Mouse (Mus musculus) ES-E14 (cell line): ENCODE measurements around the gene Spg11. TPM values are rescaled to one million over a fixed set of nuclear protein-coding genes. Genes with fewer than 3 reads are reported as not detected.

Source experiments
- DNase-seq: peaks from one replicate; pipeline ENCODE4 v3.0.0-alpha.2; 2013; ENCODE audit warnings: low read depth, low spot score
- H3K27ac ChIP-seq: 2 replicates; pipeline ENCODE4 v1.5.1; 2012; ENCODE audit warnings: low read depth, mild to moderate bottlenecking, low read length, moderate library complexity, mixed read lengths; ENCODE audit not compliant: poor library complexity, insufficient read depth, severe bottlenecking
- H3K36me3 ChIP-seq: 2 replicates; pipeline ENCODE4 v1.6.1; 2012; ENCODE audit warnings: mild to moderate bottlenecking, low read length, moderate library complexity, mixed read lengths; ENCODE audit not compliant: control insufficient read depth, poor library complexity, insufficient read depth, severe bottlenecking
- H3K4me1 ChIP-seq, 2 experiments: fragments of 150-350 bp in 1 of 2; sonication (generic) in 1 of 2; 2 replicates each; pipeline ENCODE4 v1.6.1; 2012; ENCODE audit warnings: low read length in 2 of 2, mild to moderate bottlenecking in 1 of 2, mixed read lengths in 1 of 2; ENCODE audit not compliant: control insufficient read depth in 2 of 2, insufficient read depth in 2 of 2, poor library complexity in 1 of 2
- H3K4me3 ChIP-seq, 2 experiments: fragments of 150-350 bp in 1 of 2; sonication (generic) in 1 of 2; 2 replicates each; pipeline ENCODE4 v1.5.1; 2012; ENCODE audit warnings: low read length in 2 of 2, low read depth in 1 of 2, mild to moderate bottlenecking in 1 of 2, mixed read lengths in 1 of 2; ENCODE audit not compliant: insufficient read depth in 1 of 2, poor library complexity in 1 of 2, severe bottlenecking in 1 of 2
- H3K9ac ChIP-seq: 2 replicates; pipeline ENCODE4 v1.6.1; 2012; ENCODE audit warnings: low read depth, mild to moderate bottlenecking, low read length, mixed read lengths; ENCODE audit not compliant: poor library complexity, insufficient read depth, severe bottlenecking
- H3K9me3 ChIP-seq: fragments of 150-350 bp; sonication (generic); 2 replicates; pipeline ENCODE4 v1.6.1; 2012; ENCODE audit warnings: low read depth, mild to moderate bottlenecking, low read length; ENCODE audit not compliant: control insufficient read depth, insufficient read depth
- CHD2 ChIP-seq: IDR thresholded peaks from 2 replicates; pipeline ENCODE4 v1.6.1; 2014; ENCODE audit warnings: mild to moderate bottlenecking, low read depth, low read length, inconsistent platforms
- HCFC1 ChIP-seq: IDR thresholded peaks from 2 replicates; pipeline ENCODE4 v1.6.1; 2012; ENCODE audit warnings: low read length, inconsistent platforms, borderline replicate concordance; ENCODE audit not compliant: insufficient read depth
- MAFK ChIP-seq: IDR thresholded peaks from 2 replicates; pipeline ENCODE4 v1.6.1; 2014; ENCODE audit warnings: mild to moderate bottlenecking, low read depth, low read length, inconsistent platforms; ENCODE audit not compliant: insufficient read depth
- ZC3H11A ChIP-seq: IDR thresholded peaks from 2 replicates; pipeline ENCODE4 v1.6.1; 2012; ENCODE audit warnings: low read depth, mild to moderate bottlenecking, inconsistent platforms, low read length, borderline replicate concordance
- ZNF384 ChIP-seq: IDR thresholded peaks from 2 replicates; pipeline ENCODE4 v1.6.1; 2012; ENCODE audit warnings: low read depth, low read length, inconsistent platforms
- in situ Hi-C, 2 experiments: fragments of 600-800 bp; cut with MboI; formaldehyde crosslinking; loops; one replicate each; pipeline ENCODE4 v1.15.1; 2025; ENCODE audit warnings: low sequenced_read_pairs in 2 of 2, inconsistent platforms in 1 of 2; ENCODE audit not compliant: unreplicated experiment in 2 of 2
- total RNA-seq: library from RNA; depleted of rRNA; stranded (reverse); fragments of 300-350 nt; gene quantifications from 2 replicates; pipeline ENCODE4 v1.2.3, GENCODE M21; 2012

Gene Spg11
- total RNA-seq, 1 experiment, result 15.4 TPM

DNA sequence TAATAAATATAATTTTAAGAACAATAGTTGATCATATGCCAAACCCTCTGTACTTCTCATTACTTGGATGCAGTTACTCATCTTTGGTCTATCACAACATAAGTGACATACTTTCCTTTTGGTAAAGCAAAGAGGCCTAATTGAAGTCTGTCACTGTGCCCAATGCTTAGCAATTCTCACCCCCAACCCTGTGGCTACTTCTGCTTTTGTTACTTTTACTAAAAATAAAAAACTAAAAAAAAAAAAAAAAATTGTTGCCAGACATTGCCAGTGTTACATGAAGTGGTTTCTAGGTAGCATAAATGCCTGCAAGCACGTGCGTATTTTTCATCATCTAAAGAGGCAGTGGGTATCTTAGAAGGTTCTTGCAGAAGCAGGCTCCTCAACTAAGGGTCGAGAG lies 34.7 kb upstream of the Spg11 start:
- H3K9me3 ChIP-seq, result no peaks in the 10 kb centered on the region; the same call in 1 of the 2 replicates

DNA sequence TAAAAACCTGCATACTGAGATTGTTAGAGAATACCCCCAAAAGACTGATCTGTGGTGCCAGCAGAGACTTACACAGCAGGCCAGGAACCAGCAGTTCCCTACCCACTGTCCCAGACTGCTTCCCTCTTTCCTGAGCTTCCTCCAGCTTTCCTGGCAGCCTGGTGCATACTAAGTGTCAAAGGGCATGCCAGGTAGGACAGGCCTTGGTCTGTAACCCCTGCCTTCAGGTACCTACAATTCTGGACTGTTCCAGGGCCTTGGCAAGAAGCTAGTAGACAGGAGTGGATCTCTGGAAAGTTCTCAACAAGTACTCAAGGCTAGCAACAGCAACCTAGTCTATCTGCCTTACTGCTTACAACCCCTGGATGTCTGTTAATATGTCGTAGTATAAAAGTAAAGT lies 33.0 kb upstream of the Spg11 start:
- no peaks in the 10 kb centered on the region for H3K36me3 ChIP-seq
- no peak overlapping the region for H3K27ac ChIP-seq
- TF ChIP-seq MAFK, result no peak
- TF ChIP-seq CHD2, result no peak
- no peak for TF ChIP-seq ZC3H11A
- TF ChIP-seq ZNF384, result no peak
- TF ChIP-seq HCFC1, result no peak
- in situ Hi-C loops, result no loop called here
- no peak overlapping the region for H3K4me3 ChIP-seq
- H3K9me3 ChIP-seq, result no peaks in the 10 kb centered on the region; the same call in 1 of the 2 replicates
- H3K9ac ChIP-seq, result no peak overlapping the region
- DNase-seq, result no peak
- H3K4me1 ChIP-seq, result 0 out of 4 replicates have a peak, but pooled peaks cover 0 to 2% of the 10 kb centered on the region in 2 experiments

More for the DNA sequence above, 34.7 kb upstream of the Spg11 start:
- peaks cover 0 to 2% of the 10 kb centered on the region in 2 experiments; a peak in 1 of 4 replicates for H3K4me1 ChIP-seq
- no peaks in the 10 kb centered on the region for H3K36me3 ChIP-seq
- TF ChIP-seq ZNF384 (no peak), MAFK (no peak), ZC3H11A (no peak)
- no peak for DNase-seq
- in situ Hi-C loops, result no loop called here
- H3K27ac ChIP-seq, result no peak overlapping the region
- H3K9ac ChIP-seq, result no peak overlapping the region
- H3K4me3 ChIP-seq, result no peak overlapping the region

DNA sequence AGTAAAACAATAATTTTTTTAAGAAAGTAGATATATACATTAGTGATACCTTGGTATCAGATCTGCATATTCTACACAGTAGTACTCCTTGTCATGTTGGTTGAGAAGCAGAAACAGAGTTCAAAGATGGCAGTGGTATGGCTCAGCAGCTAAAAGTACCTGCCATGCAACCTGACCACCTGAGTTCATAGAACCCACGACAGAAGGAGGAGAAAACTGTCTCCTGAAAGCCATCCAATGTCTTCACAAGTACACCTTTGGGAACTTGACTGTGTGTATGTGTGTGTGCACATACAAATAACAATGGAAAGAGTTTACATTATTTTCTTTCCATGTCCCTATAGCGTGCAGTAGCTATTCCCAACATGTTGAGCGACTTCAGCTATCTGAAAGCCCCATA lies 31.5 kb upstream of the Spg11 start:
- no peak for DNase-seq
- H3K36me3 ChIP-seq, result no peaks in the 10 kb centered on the region
- no peak overlapping the region for H3K9ac ChIP-seq
- TF ChIP-seq ZC3H11A (no peak), ZNF384 (no peak), HCFC1 (no peak), CHD2 (no peak), MAFK (no peak)
- H3K4me1 ChIP-seq, result 0 out of 4 replicates have a peak, but pooled peaks cover 0 to 2% of the 10 kb centered on the region in 2 experiments
- no peaks in the 10 kb centered on the region; the same call in 1 of the 2 replicates for H3K9me3 ChIP-seq
- no peak overlapping the region for H3K27ac ChIP-seq
- H3K4me3 ChIP-seq, result no peak overlapping the region
- in situ Hi-C loops, result no loop called here

DNA sequence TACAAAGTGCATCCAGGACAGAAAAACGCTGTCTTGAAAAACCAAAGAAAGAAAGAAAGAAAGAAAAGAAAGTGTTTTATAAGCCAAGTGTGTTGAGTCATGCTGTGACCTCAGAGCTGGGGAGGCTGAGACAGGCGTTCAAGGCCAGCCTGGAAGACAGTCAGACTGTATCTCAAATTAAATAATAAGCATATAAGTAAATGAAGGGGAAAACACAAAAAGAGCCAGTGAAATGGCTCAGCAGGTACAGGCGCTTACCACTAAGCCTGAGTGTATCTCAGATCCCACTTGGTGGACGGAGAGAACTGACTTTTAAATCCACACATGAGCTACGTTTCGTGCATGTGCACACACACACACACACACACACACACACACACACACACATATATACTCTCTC lies 31.1 kb upstream of the Spg11 start:
- in situ Hi-C loops, result no loop called here
- DNase-seq, result no peak
- H3K36me3 ChIP-seq, result no peaks in the 10 kb centered on the region
- H3K4me3 ChIP-seq, result no peak overlapping the region
- H3K4me1 ChIP-seq, result 0 out of 4 replicates have a peak, but pooled peaks cover 0 to 2% of the 10 kb centered on the region in 2 experiments
- no peak for TF ChIP-seq MAFK
- TF ChIP-seq CHD2, result no peak
- TF ChIP-seq ZNF384, result no peak
- no peak for TF ChIP-seq ZC3H11A
- TF ChIP-seq HCFC1, result no peak
- H3K9ac ChIP-seq, result no peak overlapping the region
- no peaks in the 10 kb centered on the region; the same call in 1 of the 2 replicates for H3K9me3 ChIP-seq
- no peak overlapping the region for H3K27ac ChIP-seq

DNA sequence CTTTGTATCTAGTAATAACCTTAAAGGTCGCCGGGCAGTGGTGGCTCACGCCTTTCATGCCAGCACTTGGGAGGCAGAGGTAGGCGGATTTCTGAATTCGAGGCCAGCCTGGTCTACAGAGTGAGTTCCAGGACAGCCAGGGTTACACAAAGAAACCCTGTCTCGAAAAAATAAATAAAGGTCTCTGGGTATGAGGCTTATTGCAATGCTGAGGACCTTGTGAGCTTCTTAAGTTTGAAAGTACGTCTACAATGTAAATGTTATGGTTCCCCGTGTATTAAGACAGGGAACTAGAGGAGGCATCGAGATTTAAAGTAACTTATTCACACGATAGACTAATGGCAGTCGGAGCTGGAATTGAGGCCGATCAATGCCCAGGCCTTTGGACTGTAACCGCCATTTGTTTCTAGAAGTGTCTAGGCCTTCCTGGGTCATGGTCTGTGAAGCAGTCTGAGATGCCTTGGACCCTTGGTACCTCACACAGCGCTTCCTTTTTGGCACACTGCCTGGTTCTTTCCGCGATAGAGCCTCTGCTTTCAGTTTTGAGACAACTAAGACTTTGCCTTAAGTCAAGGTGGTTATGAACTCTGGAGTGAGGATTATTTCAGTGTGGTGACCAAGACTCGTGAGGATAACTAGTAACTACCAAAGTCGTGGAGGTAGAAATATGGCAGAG lies 30.2 kb upstream of the Spg11 start:
- H3K27ac ChIP-seq, result no peak overlapping the region
- 0 out of 4 replicates have a peak, but pooled peaks cover 0 to 2% of the 10 kb centered on the region in 2 experiments for H3K4me1 ChIP-seq
- peak overlapping the region; percentile 69; the same call in 1 of the 2 replicates for H3K9ac ChIP-seq
- H3K4me3 ChIP-seq, result peak overlapping the region; percentile 53 to 66
- no peaks in the 10 kb centered on the region for H3K36me3 ChIP-seq
- TF ChIP-seq ZC3H11A, result no peak
- no peak for TF ChIP-seq ZNF384
- TF ChIP-seq MAFK, result no peak
- no peak for TF ChIP-seq HCFC1
- TF ChIP-seq CHD2, result no peak
- in situ Hi-C loops, result no loop called here
- H3K9me3 ChIP-seq, result no peaks in the 10 kb centered on the region; the same call in 1 of the 2 replicates
- no peak for DNase-seq
